Mouse (Mus musculus): ENCODE results near the gene Retn. TPM values are rescaled to one million over a fixed set of nuclear protein-coding genes. Genes with fewer than 3 reads are reported as not detected.

The Retn gene
- polyA plus RNA-seq (2011; ENCODE audit: insufficient read depth, insufficient read length, low read depth, missing spikeins) = 0.94 and 1.8 TPM in 2 replicates

DNA sequence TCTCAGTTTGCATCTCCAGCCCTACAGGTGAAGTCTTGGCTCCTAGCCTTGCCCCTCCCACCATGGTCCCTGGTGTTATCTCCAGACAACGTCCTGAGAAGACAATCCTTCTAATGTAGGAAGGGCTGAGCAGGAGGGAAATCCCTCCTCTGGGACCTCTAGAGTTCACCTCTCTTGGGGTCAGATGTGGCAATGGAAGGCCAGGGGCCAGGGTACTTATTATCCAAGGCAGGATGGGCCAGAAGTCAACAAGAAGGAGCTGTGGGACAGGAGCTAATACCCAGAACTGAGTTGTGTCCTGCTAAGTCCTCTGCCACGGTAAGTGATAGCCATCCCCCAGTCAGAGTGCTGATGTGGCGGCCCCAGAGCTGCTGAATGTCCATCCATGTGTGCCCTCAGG, at the start of gene Retn:
Gene Retn, plus strand, starts transcription at position 245 of the 400 bp plus-strand sequence.
- no peak within 1 kb of the TSS for H3K9ac ChIP-seq (ENCODE audit: low read depth, poor library complexity, severe bottlenecking)
- H3K4me3 ChIP-seq (ENCODE audit: low read depth, low read length) = no peak within 1 kb of the TSS
- H3K4me1 ChIP-seq (ENCODE audit: control insufficient read depth, insufficient read depth, low read length) = peaks cover 2% of the 10 kb centered on the region
- H3K27me3 ChIP-seq (ENCODE audit: control insufficient read depth, insufficient read depth, low read length, poor library complexity, severe bottlenecking) = no peaks in the 10 kb centered on the region
- no peaks in the 10 kb centered on the region for H3K9me3 ChIP-seq (replicated peaks; ENCODE audit: control insufficient read depth, insufficient read depth, low read length, poor library complexity, severe bottlenecking)
- TF ChIP-seq CTCF (IDR thresholded peaks at IDR 0.05; ENCODE audit: low read depth, low read length) = no peak
- no peak for TF ChIP-seq EP300 (IDR thresholded peaks at IDR 0.05; ENCODE audit: insufficient read depth, low read depth, low read length)
- TF ChIP-seq POLR2A (IDR thresholded peaks at IDR 0.05; ENCODE audit: insufficient read depth, low read length) = no peak
- no peak within 1 kb of the TSS for H3K27ac ChIP-seq (ENCODE audit: insufficient read depth, low read length)
- H3K36me3 ChIP-seq (ENCODE audit: control insufficient read depth, insufficient read depth, low read length, poor library complexity, severe bottlenecking) = no peaks in the 10 kb centered on the region

DNA sequence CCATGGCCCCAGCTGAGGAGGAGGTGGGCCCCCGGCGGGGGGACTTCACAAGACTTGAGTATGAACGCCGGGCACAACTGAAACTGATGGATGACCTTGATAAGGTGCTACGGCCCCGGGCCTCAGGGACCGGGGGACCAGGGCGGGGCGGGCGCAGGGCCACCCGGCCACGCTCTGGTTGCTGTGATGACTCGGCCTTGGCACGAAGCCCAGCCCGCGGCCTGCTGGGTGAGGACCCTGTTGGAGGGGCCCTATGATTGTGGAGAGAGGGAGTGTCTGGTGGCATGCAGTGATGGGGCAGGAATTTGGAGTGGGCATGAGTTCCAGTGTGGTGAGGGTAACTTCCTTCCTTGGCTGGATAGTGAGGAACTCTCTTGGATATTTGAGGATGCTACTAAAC, 49.0 kb upstream of the Retn start:
- Histone ChIP-seq H3K9ac (ENCODE audit: low read depth, poor library complexity, severe bottlenecking) (peak overlapping the region; percentile 41), H3K4me3 (ENCODE audit: low read depth, low read length) (no peak overlapping the region), H3K36me3 (ENCODE audit: control insufficient read depth, insufficient read depth, low read length, poor library complexity, severe bottlenecking) (peaks cover 82% of the 10 kb centered on the region), H3K27ac (ENCODE audit: insufficient read depth, low read length) (peak overlapping the region; percentile 17; the same call in 1 of the 2 replicates), H3K9me3 (replicated peaks; ENCODE audit: control insufficient read depth, insufficient read depth, low read length, poor library complexity, severe bottlenecking) (no peaks in the 10 kb centered on the region), H3K27me3 (ENCODE audit: control insufficient read depth, insufficient read depth, low read length, poor library complexity, severe bottlenecking) (no peaks in the 10 kb centered on the region), H3K4me1 (ENCODE audit: control insufficient read depth, insufficient read depth, low read length) (no peaks in the 10 kb centered on the region)
- TF ChIP-seq CTCF (IDR thresholded peaks at IDR 0.05; ENCODE audit: low read depth, low read length) = no peak
- no peak for TF ChIP-seq EP300 (IDR thresholded peaks at IDR 0.05; ENCODE audit: insufficient read depth, low read depth, low read length)
- TF ChIP-seq POLR2A (IDR thresholded peaks at IDR 0.05; ENCODE audit: insufficient read depth, low read length) = no peak

DNA sequence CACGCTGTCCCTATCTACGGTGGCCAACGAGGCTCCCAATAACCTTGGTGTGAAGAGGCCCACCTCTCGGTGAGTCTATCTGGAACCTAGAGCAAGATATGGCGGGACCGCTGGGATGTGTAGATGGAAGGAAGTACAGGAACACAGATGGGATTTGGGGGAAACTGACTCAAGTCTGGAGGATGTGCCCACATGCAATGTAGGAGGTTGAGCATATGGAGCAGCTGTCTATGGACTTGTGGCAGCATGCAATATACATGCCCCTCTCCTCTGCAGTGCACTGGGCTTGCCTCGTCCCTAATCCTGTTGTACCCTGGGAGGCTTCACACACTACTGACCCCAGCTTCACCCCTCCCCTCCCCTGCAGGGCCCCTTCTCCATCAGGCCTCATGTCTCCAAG, 47.7 kb upstream of the Retn start:
- no peak overlapping the region for H3K9ac ChIP-seq (ENCODE audit: low read depth, poor library complexity, severe bottlenecking)
- no peak overlapping the region for H3K4me3 ChIP-seq (ENCODE audit: low read depth, low read length)
- H3K36me3 ChIP-seq (ENCODE audit: control insufficient read depth, insufficient read depth, low read length, poor library complexity, severe bottlenecking) = peaks cover 81% of the 10 kb centered on the region
- H3K27ac ChIP-seq (ENCODE audit: insufficient read depth, low read length) = no peak overlapping the region
- no peaks in the 10 kb centered on the region for H3K9me3 ChIP-seq (replicated peaks; ENCODE audit: control insufficient read depth, insufficient read depth, low read length, poor library complexity, severe bottlenecking)
- no peaks in the 10 kb centered on the region for H3K4me1 ChIP-seq (ENCODE audit: control insufficient read depth, insufficient read depth, low read length)
- no peaks in the 10 kb centered on the region for H3K27me3 ChIP-seq (ENCODE audit: control insufficient read depth, insufficient read depth, low read length, poor library complexity, severe bottlenecking)
- TF ChIP-seq EP300 (IDR thresholded peaks at IDR 0.05; ENCODE audit: insufficient read depth, low read depth, low read length) (no peak), POLR2A (IDR thresholded peaks at IDR 0.05; ENCODE audit: insufficient read depth, low read length) (no peak), CTCF (IDR thresholded peaks at IDR 0.05; ENCODE audit: low read depth, low read length) (no peak)

DNA sequence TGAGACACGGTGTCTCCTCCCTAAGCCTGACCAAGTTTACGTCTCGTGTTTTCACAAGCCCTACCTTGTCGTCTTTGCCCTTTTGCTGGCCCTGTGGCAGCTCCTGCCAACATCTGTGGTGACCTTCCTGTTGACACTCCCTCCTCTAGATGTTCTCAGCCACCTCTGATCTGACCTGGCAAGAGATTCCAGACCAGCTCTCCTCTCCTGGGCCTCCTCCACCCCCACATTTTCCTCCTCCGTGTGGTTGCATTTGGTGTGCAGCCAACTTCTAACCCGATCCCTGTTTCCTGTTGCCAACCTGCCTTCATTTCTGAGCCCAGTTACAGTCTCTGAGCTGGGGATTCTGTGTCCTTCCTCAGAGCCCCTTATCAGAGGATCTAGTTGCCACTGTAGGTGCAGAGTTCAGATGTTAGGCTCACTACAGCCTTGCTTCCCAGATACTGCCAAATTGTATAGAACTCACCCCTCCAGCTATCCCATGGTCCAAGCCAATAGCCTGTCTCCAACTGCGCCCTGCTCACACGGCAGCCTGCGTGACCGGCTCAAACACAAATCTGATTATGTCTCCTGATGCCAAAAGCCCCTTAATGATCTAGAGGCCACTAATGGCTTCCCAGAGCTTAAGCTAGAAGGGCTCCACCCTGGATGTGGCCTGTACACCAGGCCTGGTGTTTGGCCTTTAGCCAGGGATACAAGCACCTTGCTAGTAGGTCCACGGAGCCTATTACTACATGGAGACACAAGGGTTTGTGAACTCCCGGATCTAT, 46.3 kb upstream of the Retn start:
- Histone ChIP-seq H3K9me3 (replicated peaks; ENCODE audit: control insufficient read depth, insufficient read depth, low read length, poor library complexity, severe bottlenecking) (no peaks in the 10 kb centered on the region), H3K4me1 (ENCODE audit: control insufficient read depth, insufficient read depth, low read length) (no peaks in the 10 kb centered on the region), H3K9ac (ENCODE audit: low read depth, poor library complexity, severe bottlenecking) (no peak overlapping the region), H3K27me3 (ENCODE audit: control insufficient read depth, insufficient read depth, low read length, poor library complexity, severe bottlenecking) (no peaks in the 10 kb centered on the region), H3K27ac (ENCODE audit: insufficient read depth, low read length) (peak overlapping the region; percentile 6; the same call in 1 of the 2 replicates), H3K36me3 (ENCODE audit: control insufficient read depth, insufficient read depth, low read length, poor library complexity, severe bottlenecking) (peaks cover 73% of the 10 kb centered on the region), H3K4me3 (ENCODE audit: low read depth, low read length) (no peak overlapping the region)
- TF ChIP-seq CTCF (IDR thresholded peaks at IDR 0.05; ENCODE audit: low read depth, low read length) (no peak), EP300 (IDR thresholded peaks at IDR 0.05; ENCODE audit: insufficient read depth, low read depth, low read length) (no peak), POLR2A (IDR thresholded peaks at IDR 0.05; ENCODE audit: insufficient read depth, low read length) (no peak)

DNA sequence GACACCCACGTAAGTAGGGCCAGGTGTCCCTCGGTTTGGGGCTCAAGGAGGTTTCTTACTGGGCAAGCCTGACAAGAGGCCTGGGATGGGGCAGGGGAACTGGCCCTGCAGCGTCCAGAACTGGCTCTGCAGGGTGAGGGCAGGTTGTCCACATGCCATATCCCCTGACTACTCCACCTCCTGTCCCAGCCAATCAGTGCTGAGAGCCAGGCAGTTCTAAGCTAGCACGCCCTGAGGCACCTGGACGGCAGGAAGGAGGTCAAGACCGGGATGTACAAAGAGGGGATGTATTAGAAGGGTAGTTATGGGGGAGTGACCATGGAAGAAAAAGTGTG, 45.8 kb upstream of the Retn start:
- Histone ChIP-seq H3K9ac (ENCODE audit: low read depth, poor library complexity, severe bottlenecking) (no peak overlapping the region), H3K27ac (ENCODE audit: insufficient read depth, low read length) (peak overlapping the region; percentile 6; the same call in 1 of the 2 replicates), H3K4me1 (ENCODE audit: control insufficient read depth, insufficient read depth, low read length) (no peaks in the 10 kb centered on the region), H3K9me3 (replicated peaks; ENCODE audit: control insufficient read depth, insufficient read depth, low read length, poor library complexity, severe bottlenecking) (no peaks in the 10 kb centered on the region), H3K27me3 (ENCODE audit: control insufficient read depth, insufficient read depth, low read length, poor library complexity, severe bottlenecking) (no peaks in the 10 kb centered on the region), H3K4me3 (ENCODE audit: low read depth, low read length) (no peak overlapping the region), H3K36me3 (ENCODE audit: control insufficient read depth, insufficient read depth, low read length, poor library complexity, severe bottlenecking) (peaks cover 73% of the 10 kb centered on the region)
- TF ChIP-seq CTCF (IDR thresholded peaks at IDR 0.05; ENCODE audit: low read depth, low read length) = no peak
- peak; percentile 70; the same call in 1 of the 2 replicates for TF ChIP-seq EP300 (IDR thresholded peaks at IDR 0.05; ENCODE audit: insufficient read depth, low read depth, low read length)

DNA sequence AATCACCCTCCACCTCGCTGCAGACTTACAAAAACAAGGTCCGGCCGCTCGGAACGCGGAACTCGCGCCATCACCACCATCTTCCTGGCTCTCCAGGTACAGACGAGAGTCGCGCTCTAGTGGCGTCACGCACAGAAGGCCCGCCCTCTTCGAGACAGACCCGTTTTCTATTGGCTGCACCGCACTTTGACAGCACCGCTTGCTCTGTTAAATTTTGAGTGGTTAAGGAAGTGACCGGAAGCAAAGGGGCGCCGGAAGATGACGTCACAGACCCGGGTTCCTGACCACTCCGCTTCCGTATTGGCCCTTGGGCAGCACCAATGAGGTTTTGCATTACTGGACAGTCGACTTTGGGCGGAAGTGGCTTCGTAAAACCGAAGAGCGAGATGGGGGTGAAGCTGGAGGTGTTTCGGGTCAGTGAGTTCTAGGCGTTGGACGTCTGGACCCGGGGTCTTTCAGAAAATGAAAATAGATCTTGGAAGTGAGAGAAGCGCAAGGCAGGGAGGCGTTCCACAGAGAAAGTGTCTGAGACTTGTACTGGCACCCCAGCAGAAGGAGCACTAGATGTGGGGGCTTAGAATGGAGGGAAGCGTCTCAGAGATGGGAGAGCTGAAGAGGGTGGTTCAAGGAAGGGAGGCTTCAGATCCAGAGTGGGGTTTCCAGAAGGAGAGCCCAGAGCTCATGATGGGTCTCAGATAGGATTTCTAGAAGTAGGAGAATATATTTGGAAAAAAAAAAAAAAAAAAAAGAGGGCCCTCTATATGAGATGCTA, 34.2 kb upstream of the Retn start, which contains the start of the genes Xab2 and Pet100:
Gene Xab2, minus strand, starts transcription at position 118 of the 772 bp plus-strand sequence.
Gene Pet100, plus strand, starts transcription at position 350 of the 772 bp plus-strand sequence.
- H3K36me3 ChIP-seq (ENCODE audit: control insufficient read depth, insufficient read depth, low read length, poor library complexity, severe bottlenecking) = peaks cover 19% of the 10 kb centered on the region
- H3K27me3 ChIP-seq (ENCODE audit: control insufficient read depth, insufficient read depth, low read length, poor library complexity, severe bottlenecking) = no peaks in the 10 kb centered on the region
- H3K9ac ChIP-seq (ENCODE audit: low read depth, poor library complexity, severe bottlenecking) = peak within 1 kb of the TSS; percentile 83
- H3K27ac ChIP-seq (ENCODE audit: insufficient read depth, low read length) = no peak within 1 kb of the TSS
- no peaks in the 10 kb centered on the region for H3K9me3 ChIP-seq (replicated peaks; ENCODE audit: control insufficient read depth, insufficient read depth, low read length, poor library complexity, severe bottlenecking)
- H3K4me3 ChIP-seq (ENCODE audit: low read depth, low read length) = peak within 1 kb of the TSS; percentile 97
- TF ChIP-seq POLR2A (IDR thresholded peaks at IDR 0.05; ENCODE audit: insufficient read depth, low read length) (no peak), EP300 (IDR thresholded peaks at IDR 0.05; ENCODE audit: insufficient read depth, low read depth, low read length) (no peak), CTCF (IDR thresholded peaks at IDR 0.05; ENCODE audit: low read depth, low read length) (no peak)
- H3K4me1 ChIP-seq (ENCODE audit: control insufficient read depth, insufficient read depth, low read length) = no peaks in the 10 kb centered on the region
